Mouse (Mus musculus): ENCODE measurements around the gene Nadsyn1.

Gene Nadsyn1

GRCm38 (mm10) chr7:143801195-143802065, 21.2 kb downstream of the Nadsyn1 start:
- no peak for DNase-seq

GRCm38 (mm10) chr7:143800770-143801169, 21.9 kb downstream of the Nadsyn1 start:
- no peak for DNase-seq

GRCm38 (mm10) chr7:143798783-143799182, 23.9 kb downstream of the Nadsyn1 start:
- no peak for DNase-seq

- DNase-seq = no peak
Observed at GRCm38 (mm10) chr7:143793121-143793520, 29.5 kb downstream of the Nadsyn1 start.

GRCm38 (mm10) chr7:143792336-143792985, 30.2 kb downstream of the Nadsyn1 start:
- DNase-seq = no peak

GRCm38 (mm10) chr7:143783996-143784829, 38.4 kb downstream of the Nadsyn1 start, which contains the start of gene Mrgpre:
Gene Mrgpre, minus strand, starts transcription at chr7:143784500.
- DNase-seq = peak; percentile 63

- DNase-seq = peak; percentile 25
Observed at GRCm38 (mm10) chr7:143783378-143783995, 39.2 kb downstream of the Nadsyn1 start.

GRCm38 (mm10) chr7:143777375-143777774, 45.3 kb downstream of the Nadsyn1 start:
- no peak for DNase-seq

- no peak for DNase-seq
Observed at GRCm38 (mm10) chr7:143776137-143776536, 46.5 kb downstream of the Nadsyn1 start.

- no peak for DNase-seq
Observed at GRCm38 (mm10) chr7:143769461-143769860, 53.2 kb downstream of the Nadsyn1 start.

- no peak for DNase-seq
Observed at GRCm38 (mm10) chr7:143768267-143768666, 54.4 kb downstream of the Nadsyn1 start.

- no peak for DNase-seq
Observed at GRCm38 (mm10) chr7:143766893-143767292, 55.8 kb downstream of the Nadsyn1 start, which contains the start of gene Mrgprg. Gene Mrgprg, minus strand, starts transcription at chr7:143766993.

- DNase-seq = no peak
Observed at GRCm38 (mm10) chr7:143764876-143765530, 57.6 kb downstream of the Nadsyn1 start.

GRCm38 (mm10) chr7:143763794-143764193, 58.9 kb downstream of the Nadsyn1 start:
- DNase-seq = no peak

- no peak for DNase-seq
Observed at GRCm38 (mm10) chr7:143758956-143759355, 63.7 kb downstream of the Nadsyn1 start.

- DNase-seq = no peak
Observed at GRCm38 (mm10) chr7:143757696-143758095, 65.0 kb downstream of the Nadsyn1 start.

- DNase-seq = peak; percentile 64
Observed at GRCm38 (mm10) chr7:143757027-143757390, 65.6 kb downstream of the Nadsyn1 start.

GRCm38 (mm10) chr7:143756125-143757026, 66.3 kb downstream of the Nadsyn1 start, which contains the start of gene Osbpl5:
Gene Osbpl5, minus strand, starts transcription at chr7:143756985.
- no peak for DNase-seq

GRCm38 (mm10) chr7:143755357-143756124, 67.1 kb downstream of the Nadsyn1 start:
- no peak for DNase-seq
